Mouse (Mus musculus): ENCODE data around the gene Ap5z1. TPM values are rescaled to one million over a fixed set of nuclear protein-coding genes. Genes with fewer than 3 reads are reported as not detected.

Gene Ap5z1
- total and polyA plus RNA-seq, 3 experiments: 11.5 to 37.7 (median 14.1) TPM

DNA sequence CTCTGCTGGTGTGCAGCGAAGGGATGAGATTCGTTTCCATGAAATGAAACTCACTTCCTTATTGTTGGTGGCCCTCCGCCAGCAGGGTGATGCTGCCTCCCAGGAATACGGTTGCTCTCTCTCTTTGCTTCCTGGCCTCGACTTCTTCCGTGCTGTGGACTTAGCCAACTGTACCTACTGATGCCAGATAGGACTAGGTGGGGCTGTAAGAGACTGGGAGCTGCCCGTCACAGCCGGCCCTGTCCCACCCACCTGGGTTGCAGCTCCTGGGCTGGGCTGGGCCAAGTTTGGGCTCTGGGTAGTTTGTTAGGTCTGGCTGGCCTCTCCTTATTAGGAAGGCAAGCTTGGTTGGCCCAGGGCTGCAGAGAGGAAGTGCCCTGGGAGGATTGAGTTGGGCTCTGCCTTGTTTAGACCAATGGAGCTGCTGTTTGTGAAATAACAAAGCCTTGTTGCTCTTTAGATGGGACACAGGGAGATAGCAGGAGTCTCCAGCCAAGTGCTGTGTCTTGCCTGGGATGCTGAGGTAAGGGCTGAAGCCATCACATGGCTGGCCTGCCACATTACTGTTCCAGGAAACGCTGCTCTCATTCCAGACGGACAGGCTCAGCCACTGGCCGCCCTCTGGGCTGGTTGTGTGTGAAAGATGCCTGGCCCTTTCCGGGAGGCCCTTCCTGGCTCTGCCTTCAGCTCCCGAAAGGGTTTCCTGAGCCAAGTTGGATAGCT is 39.0 kb upstream of the Ap5z1 start:
- peaks cover 39% of the 10 kb centered on the region for H3K4me1 ChIP-seq (ENCODE audit: insufficient read depth, low read depth, low read length)
- H3K36me3 ChIP-seq (replicated peaks): peaks cover 89% of the 10 kb centered on the region
- no peaks in the 10 kb centered on the region for H3K9me3 ChIP-seq (replicated peaks)
- DNase-seq (ENCODE audit: low spot score): no peak
- ATAC-seq (ENCODE audit: extremely low read depth, insufficient number of reproducible peaks, low FRiP score, poor library complexity, severe bottlenecking): peak; percentile 42; the same call in 1 of the 2 replicates
- TF ChIP-seq TAL1 (conservative IDR thresholded peaks at IDR 0.05; ENCODE audit: low read depth, low read length): no peak
- no peak for TF ChIP-seq GATA2 (IDR thresholded peaks at IDR 0.05; ENCODE audit: borderline replicate concordance, low read depth, low read length)
- no peak for TF ChIP-seq GATA1 (IDR thresholded peaks at IDR 0.05; ENCODE audit: borderline replicate concordance, low read length)
- no peak for TF ChIP-seq POLR2AphosphoS5 (IDR thresholded peaks at IDR 0.05; ENCODE audit: insufficient replicate concordance, low read depth, low read length)
- TF ChIP-seq CTCF (IDR thresholded peaks at IDR 0.05; ENCODE audit: low read depth, low read length): no peak
- H3K4me3 ChIP-seq (ENCODE audit: low read depth, low read length): no peak overlapping the region
- no peaks in the 10 kb centered on the region for H3K27me3 ChIP-seq (ENCODE audit: insufficient read depth, low read length)

DNA sequence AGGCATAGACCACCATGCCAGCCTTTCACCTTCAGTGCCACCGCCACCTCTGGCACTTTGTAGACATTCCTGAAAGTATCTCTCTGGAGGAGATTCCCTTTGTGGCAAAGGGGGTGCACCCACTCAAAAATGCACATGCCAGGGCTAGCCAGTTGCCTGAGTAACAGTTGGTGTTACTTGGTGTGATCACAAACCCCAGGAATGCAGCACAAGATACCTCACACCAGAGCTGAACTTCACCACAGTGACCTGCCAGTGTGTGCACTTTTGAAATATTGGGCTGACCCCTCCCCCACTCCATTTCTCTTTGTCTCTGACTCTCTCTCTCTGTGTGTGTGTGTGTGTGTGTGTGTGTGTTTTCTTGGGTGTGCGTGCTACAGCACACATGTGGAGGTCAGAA is 37.3 kb upstream of the Ap5z1 start:
- Histone ChIP-seq H3K36me3 (replicated peaks) (peaks cover 86% of the 10 kb centered on the region), H3K4me3 (ENCODE audit: low read depth, low read length) (no peak overlapping the region), H3K4me1 (ENCODE audit: insufficient read depth, low read depth, low read length) (peaks cover 43% of the 10 kb centered on the region), H3K27me3 (ENCODE audit: insufficient read depth, low read length) (no peaks in the 10 kb centered on the region), H3K9me3 (replicated peaks) (no peaks in the 10 kb centered on the region)
- DNase-seq (ENCODE audit: low spot score) (no peak), ATAC-seq (ENCODE audit: extremely low read depth, insufficient number of reproducible peaks, low FRiP score, poor library complexity, severe bottlenecking) (no peak)
- TF ChIP-seq POLR2AphosphoS5 (IDR thresholded peaks at IDR 0.05; ENCODE audit: insufficient replicate concordance, low read depth, low read length) (no peak), GATA1 (IDR thresholded peaks at IDR 0.05; ENCODE audit: borderline replicate concordance, low read length) (no peak), CTCF (IDR thresholded peaks at IDR 0.05; ENCODE audit: low read depth, low read length) (no peak), TAL1 (conservative IDR thresholded peaks at IDR 0.05; ENCODE audit: low read depth, low read length) (no peak), GATA2 (IDR thresholded peaks at IDR 0.05; ENCODE audit: borderline replicate concordance, low read depth, low read length) (no peak)

DNA sequence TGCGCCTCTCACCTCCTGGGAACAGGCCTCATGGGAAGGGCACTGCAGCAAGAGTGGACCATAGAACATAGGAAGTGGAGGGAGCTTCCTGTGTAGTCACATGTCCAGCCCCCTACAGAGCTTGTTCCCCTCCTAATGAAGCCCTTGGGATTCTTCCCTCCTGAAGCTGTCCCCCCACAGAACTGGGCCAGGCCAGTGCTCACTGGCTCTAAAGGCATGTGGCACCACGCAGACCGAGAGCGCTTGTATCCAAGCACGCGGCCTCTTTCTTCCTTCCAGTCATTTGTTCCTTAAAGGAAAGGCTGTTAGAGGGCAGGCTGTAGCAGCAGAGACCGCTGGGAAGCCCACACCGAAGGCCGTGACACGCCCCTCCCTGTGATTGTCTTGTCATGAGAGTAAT is 35.9 kb upstream of the Ap5z1 start:
- Histone ChIP-seq H3K9me3 (replicated peaks) (no peaks in the 10 kb centered on the region), H3K4me3 (ENCODE audit: low read depth, low read length) (no peak overlapping the region), H3K27me3 (ENCODE audit: insufficient read depth, low read length) (no peaks in the 10 kb centered on the region), H3K36me3 (replicated peaks) (peaks cover 86% of the 10 kb centered on the region), H3K4me1 (ENCODE audit: insufficient read depth, low read depth, low read length) (peaks cover 49% of the 10 kb centered on the region)
- no peak for TF ChIP-seq POLR2AphosphoS5 (IDR thresholded peaks at IDR 0.05; ENCODE audit: insufficient replicate concordance, low read depth, low read length)
- no peak for TF ChIP-seq GATA1 (IDR thresholded peaks at IDR 0.05; ENCODE audit: borderline replicate concordance, low read length)
- no peak for TF ChIP-seq TAL1 (conservative IDR thresholded peaks at IDR 0.05; ENCODE audit: low read depth, low read length)
- no peak for TF ChIP-seq CTCF (IDR thresholded peaks at IDR 0.05; ENCODE audit: low read depth, low read length)
- TF ChIP-seq GATA2 (IDR thresholded peaks at IDR 0.05; ENCODE audit: borderline replicate concordance, low read depth, low read length): no peak
- DNase-seq (ENCODE audit: low spot score): no peak
- ATAC-seq (ENCODE audit: extremely low read depth, insufficient number of reproducible peaks, low FRiP score, poor library complexity, severe bottlenecking): no peak

DNA sequence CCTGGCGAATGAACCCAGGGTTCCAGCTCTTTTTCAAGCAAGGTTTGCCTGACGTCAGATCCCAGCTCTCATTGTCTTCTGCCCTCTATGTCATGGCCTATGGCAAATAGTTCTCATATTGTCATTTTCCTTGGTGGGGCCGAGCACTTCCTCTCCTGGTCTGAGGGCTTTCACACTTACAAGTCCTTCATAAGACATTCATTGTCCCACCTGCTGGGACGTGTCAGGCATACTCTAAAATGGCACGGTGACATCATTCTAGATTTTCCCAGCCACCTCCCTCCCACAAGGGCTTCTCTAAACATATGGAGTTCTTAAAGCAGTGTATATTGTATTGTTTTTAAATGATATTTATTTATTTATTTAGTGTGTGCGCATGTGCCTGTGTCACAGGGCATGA is 35.1 kb upstream of the Ap5z1 start:
- ATAC-seq (ENCODE audit: extremely low read depth, insufficient number of reproducible peaks, low FRiP score, poor library complexity, severe bottlenecking) (no peak), DNase-seq (ENCODE audit: low spot score) (no peak)
- peaks cover 49% of the 10 kb centered on the region for H3K4me1 ChIP-seq (ENCODE audit: insufficient read depth, low read depth, low read length)
- H3K36me3 ChIP-seq (replicated peaks): peaks cover 88% of the 10 kb centered on the region
- H3K27me3 ChIP-seq (ENCODE audit: insufficient read depth, low read length): no peaks in the 10 kb centered on the region
- no peaks in the 10 kb centered on the region for H3K9me3 ChIP-seq (replicated peaks)
- TF ChIP-seq GATA2 (IDR thresholded peaks at IDR 0.05; ENCODE audit: borderline replicate concordance, low read depth, low read length): no peak
- TF ChIP-seq POLR2AphosphoS5 (IDR thresholded peaks at IDR 0.05; ENCODE audit: insufficient replicate concordance, low read depth, low read length): no peak
- no peak for TF ChIP-seq TAL1 (conservative IDR thresholded peaks at IDR 0.05; ENCODE audit: low read depth, low read length)
- TF ChIP-seq GATA1 (IDR thresholded peaks at IDR 0.05; ENCODE audit: borderline replicate concordance, low read length): no peak
- TF ChIP-seq CTCF (IDR thresholded peaks at IDR 0.05; ENCODE audit: low read depth, low read length): no peak
- no peak overlapping the region for H3K4me3 ChIP-seq (ENCODE audit: low read depth, low read length)

DNA sequence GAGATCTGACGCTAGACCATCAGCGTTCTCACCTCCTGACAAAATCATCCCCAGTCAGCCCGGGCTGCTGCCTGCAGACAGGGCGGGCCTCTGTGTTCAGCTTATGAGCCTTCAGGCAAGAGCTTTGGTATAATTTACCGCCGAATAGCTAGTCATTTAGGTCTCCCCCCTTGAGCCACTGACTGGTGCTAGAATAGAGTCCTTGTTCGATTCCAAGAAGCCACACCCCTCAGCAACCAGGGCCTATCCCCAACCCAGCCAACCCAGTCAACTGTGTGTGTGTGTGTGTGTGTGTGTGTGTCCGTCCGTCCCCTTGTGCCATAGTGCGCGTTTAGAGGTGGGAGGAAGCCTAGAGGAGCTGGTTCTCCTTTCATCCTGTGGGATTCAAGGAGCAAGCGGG is 32.7 kb upstream of the Ap5z1 start:
- no peak for DNase-seq (ENCODE audit: low spot score)
- H3K4me3 ChIP-seq (ENCODE audit: low read depth, low read length): no peak overlapping the region
- H3K27me3 ChIP-seq (ENCODE audit: insufficient read depth, low read length): no peaks in the 10 kb centered on the region
- peaks cover 30% of the 10 kb centered on the region for H3K4me1 ChIP-seq (ENCODE audit: insufficient read depth, low read depth, low read length)
- ATAC-seq (ENCODE audit: extremely low read depth, insufficient number of reproducible peaks, low FRiP score, poor library complexity, severe bottlenecking): no peak
- H3K36me3 ChIP-seq (replicated peaks): peaks cover 90% of the 10 kb centered on the region
- H3K9me3 ChIP-seq (replicated peaks): no peaks in the 10 kb centered on the region
- no peak for TF ChIP-seq POLR2AphosphoS5 (IDR thresholded peaks at IDR 0.05; ENCODE audit: insufficient replicate concordance, low read depth, low read length)
- no peak for TF ChIP-seq GATA1 (IDR thresholded peaks at IDR 0.05; ENCODE audit: borderline replicate concordance, low read length)

DNA sequence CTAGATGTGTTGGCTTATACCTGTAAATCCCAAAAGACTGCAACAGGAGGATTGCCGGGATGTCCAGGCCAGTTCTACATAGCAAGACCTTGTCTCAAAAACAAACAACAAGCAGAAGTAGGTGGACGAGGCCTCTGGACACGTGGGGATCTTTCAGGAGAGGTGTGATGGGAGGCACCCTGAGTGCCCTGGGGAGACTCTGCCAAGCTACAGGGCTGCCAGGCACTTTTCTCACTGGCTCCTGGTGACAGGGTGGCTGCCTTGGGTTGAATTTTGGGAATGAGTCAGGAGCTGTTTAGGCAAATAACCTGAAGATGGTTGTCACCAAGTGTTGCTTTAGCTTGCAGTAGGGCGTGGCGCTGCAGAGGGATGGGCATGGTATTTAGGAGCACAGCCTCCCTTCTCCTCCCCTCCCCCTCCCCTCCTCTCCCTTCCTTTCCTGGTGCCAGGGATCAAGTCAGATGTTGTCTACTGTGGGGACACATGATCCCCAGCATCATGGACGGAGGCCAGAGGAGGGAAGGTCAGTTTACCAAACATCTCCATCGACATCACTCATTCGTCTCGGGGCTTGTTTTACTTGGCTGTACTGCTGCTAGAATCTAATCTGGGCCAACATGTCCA is 31.8 kb upstream of the Ap5z1 start:
- Histone ChIP-seq H3K9me3 (replicated peaks) (no peaks in the 10 kb centered on the region), H3K36me3 (replicated peaks) (peaks cover 89% of the 10 kb centered on the region), H3K27me3 (ENCODE audit: insufficient read depth, low read length) (no peaks in the 10 kb centered on the region), H3K4me1 (ENCODE audit: insufficient read depth, low read depth, low read length) (peaks cover 22% of the 10 kb centered on the region), H3K4me3 (ENCODE audit: low read depth, low read length) (no peak overlapping the region)
- TF ChIP-seq GATA1 (IDR thresholded peaks at IDR 0.05; ENCODE audit: borderline replicate concordance, low read length) (no peak), GATA2 (IDR thresholded peaks at IDR 0.05; ENCODE audit: borderline replicate concordance, low read depth, low read length) (no peak), TAL1 (conservative IDR thresholded peaks at IDR 0.05; ENCODE audit: low read depth, low read length) (no peak)
- ATAC-seq (ENCODE audit: extremely low read depth, insufficient number of reproducible peaks, low FRiP score, poor library complexity, severe bottlenecking): no peak
- no peak for DNase-seq (ENCODE audit: low spot score)
